Mouse (Mus musculus): Measurements from ENCODE around the gene 1700029P11Rik. TPM values are rescaled to one million over a fixed set of nuclear protein-coding genes. Genes with fewer than 3 reads are reported as not detected.
"Not testable (repeated sequence)": the region's sequence is repeated elsewhere in the genome, so short reads cannot be mapped to it uniquely, and the experiment has no call there.

1700029P11Rik gene
- total RNA-seq, 1 experiment from 2014 or later = not detected

DNA sequence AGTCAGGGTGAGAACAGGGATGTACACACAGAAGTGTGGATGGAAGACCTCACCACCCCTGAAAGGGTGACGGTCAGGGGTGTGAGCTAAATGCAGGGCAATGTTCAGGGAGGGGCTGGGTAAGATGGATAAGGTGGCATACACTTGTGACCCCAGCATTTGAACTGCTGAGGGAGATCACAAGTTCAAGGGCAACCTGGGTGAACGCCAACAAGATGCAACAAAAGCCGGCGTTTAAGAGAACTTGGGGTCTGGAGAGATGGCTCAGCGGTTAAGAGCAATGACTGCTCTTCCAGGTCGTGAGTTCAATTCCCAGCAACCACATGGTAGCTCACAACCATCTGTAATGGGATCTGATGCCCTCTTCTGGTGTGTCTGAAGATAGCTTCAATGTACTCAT lies 25.6 kb upstream of the 1700029P11Rik start:
- ATAC-seq (ENCODE audit: extremely low read depth, insufficient number of reproducible peaks, low FRiP score, poor library complexity, severe bottlenecking) = no peak

DNA sequence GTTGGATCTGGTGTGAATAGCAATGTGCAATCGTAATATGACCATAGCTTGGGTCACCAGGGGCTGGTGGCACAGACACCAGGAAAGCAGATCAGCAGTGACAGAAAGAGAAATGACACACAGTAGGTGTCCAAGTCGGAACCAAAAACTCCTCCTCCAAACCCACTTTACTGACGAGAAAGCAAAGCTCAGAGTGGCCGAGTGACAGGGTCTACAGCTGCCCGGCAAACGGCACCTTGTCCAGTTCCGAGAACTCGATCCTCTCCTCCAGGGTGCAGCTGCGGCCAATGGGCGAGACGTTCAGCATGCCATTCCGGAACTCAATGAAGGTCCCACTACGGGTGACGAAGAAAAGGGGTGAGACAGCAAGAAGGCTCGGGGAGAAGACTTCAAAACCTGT lies 24.9 kb upstream of the 1700029P11Rik start:
- ATAC-seq (ENCODE audit: extremely low read depth, insufficient number of reproducible peaks, low FRiP score, poor library complexity, severe bottlenecking) = no peak

DNA sequence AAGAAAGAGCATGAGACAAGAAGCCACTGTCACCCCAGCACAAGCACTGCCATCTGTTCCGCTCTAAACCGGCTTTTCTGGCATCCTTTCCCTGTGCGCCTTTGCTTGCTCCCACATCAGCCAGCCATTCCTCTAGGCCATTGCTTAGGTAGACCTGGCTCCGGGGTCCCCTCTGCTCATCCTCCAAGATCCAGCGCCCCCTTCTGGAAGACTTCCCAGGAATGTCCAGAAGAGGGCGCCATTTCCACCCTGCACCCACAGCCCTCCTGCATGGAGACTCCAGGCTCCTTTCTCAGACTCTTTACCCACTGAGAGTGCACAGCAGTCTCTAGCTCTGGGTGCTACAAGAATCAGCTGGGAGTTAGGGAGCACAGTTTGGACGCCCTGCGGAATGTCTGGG lies 23.9 kb upstream of the 1700029P11Rik start:
- ATAC-seq (ENCODE audit: extremely low read depth, insufficient number of reproducible peaks, low FRiP score, poor library complexity, severe bottlenecking) = no peak

DNA sequence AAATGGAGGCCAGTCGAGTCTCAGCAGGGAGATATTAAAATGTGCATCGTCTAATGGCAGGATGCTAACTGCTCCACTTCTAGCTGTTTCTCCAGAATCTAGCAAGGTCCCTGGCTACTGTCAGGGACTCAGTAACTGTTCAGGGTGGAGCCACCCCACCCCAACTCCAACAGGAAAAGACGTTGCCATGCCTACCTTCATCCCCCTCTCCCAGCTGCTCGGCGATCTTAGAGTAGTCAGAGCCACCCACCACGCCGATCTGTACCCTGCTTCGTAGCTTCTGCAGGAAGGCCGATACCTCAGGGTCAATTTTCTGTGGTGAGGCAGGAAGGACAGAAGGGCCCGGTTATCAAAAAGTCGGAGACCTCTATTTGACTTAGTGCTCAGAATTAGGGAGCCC lies 22.7 kb upstream of the 1700029P11Rik start:
- no peak for ATAC-seq (ENCODE audit: extremely low read depth, insufficient number of reproducible peaks, low FRiP score, poor library complexity, severe bottlenecking)

DNA sequence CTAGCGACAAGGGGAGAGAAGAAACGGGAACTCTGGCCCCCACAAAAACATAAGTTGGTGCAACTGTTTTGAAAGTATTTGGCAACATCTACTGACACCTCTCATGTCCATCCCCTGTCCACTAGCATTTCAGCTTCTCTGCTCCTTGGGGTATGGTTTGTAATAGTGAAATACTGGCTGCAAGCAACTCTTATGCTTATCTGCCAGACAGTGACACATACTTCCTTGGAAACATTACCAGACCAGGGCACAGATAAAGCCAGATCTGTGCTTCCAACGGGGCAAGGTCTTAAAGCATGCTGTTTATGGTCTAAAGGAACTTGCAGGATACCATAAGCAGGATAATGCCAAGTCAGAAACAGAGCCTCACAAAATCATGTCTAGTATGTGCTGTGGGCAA lies 21.4 kb upstream of the 1700029P11Rik start:
- ATAC-seq (ENCODE audit: extremely low read depth, insufficient number of reproducible peaks, low FRiP score, poor library complexity, severe bottlenecking) = no peak

DNA sequence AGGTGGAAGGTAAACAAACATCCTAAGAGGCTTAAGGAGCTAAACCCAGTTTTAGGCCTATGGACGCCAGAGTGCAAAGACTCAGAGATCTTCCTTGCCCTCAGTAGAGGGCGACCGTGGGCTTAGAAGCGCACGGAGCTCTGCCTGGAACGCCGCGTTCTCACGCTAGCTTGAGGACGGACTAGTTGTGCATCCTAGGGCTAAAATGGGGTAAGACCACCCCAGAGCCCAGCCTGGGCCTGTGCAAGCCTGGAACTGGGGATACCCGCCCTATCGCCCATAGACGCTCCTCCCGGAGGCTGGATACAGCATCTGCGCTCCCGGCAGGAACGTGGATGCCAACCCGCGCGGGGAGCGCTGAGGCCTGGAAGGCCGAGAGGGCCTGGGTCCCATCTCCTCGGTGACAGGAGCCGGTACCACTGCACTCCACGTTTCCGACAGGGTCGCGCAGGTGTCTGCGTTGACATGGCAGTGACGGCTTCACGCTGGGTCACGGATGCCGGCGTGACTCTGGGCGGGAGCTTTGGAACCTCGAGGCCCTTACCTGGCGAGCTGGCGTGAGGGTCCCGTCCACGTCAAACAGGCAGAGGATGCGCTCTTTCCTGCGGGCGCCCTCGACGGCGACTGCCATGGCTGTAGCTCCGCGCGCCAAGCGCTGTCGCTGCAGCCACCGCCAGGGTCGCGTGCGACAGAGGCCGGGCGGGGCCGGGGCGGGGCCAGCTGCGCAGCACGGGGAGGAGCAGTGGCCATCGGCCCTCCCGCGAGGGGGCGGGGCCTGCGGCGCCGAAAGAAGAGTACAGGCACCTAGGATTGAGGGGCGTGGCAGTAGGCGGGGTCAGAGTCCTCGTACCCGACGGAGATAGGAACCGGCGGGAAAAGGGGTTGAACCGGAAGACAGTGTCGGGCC lies 19.9 kb upstream of the 1700029P11Rik start, which contains the start of gene Pmm1:
Gene Pmm1 (minus strand): TSS at position 760 of the 907 bp plus-strand sequence.
- ATAC-seq (ENCODE audit: extremely low read depth, insufficient number of reproducible peaks, low FRiP score, poor library complexity, severe bottlenecking) = peak; percentile 92

DNA sequence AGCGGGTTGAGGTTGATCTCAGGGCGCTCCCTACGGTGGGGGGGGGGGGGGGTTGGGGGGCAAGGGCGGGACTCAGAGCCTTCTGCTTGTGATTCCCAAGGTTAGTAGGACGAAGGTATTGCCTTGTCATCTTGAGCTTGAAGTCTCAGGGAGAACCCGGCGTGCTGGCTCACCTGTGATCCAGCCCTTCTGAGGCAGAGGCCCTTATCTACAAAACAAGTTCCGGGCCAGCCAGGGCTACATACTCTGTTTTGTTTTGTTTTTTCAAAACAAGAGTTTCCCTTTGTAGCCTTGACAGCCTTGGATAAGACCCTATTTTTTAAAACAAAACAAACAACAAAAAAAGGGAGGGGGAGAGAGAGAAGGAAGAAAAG lies 19.3 kb upstream of the 1700029P11Rik start:
- ATAC-seq (ENCODE audit: extremely low read depth, insufficient number of reproducible peaks, low FRiP score, poor library complexity, severe bottlenecking) = no peak

DNA sequence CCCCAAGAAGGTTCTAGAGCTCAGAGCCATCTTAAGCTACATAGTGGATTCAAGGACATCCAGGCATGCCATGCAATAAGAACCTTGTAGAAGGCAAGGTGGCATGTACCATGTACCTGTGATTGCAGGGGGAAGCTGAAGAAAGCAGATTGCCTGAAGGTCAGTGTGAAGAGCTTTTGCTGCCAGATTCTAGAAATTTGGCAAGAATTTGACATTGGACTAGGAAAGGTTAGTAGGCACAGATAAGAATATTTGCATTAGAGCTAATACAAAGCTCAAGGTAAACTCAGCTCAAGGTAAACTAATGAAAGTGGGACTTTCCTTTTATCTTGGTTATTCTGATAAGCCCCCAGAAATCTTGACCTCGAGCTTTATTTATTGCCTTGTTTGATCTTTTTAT lies 16.1 kb upstream of the 1700029P11Rik start:
- no peak for ATAC-seq (ENCODE audit: extremely low read depth, insufficient number of reproducible peaks, low FRiP score, poor library complexity, severe bottlenecking)

DNA sequence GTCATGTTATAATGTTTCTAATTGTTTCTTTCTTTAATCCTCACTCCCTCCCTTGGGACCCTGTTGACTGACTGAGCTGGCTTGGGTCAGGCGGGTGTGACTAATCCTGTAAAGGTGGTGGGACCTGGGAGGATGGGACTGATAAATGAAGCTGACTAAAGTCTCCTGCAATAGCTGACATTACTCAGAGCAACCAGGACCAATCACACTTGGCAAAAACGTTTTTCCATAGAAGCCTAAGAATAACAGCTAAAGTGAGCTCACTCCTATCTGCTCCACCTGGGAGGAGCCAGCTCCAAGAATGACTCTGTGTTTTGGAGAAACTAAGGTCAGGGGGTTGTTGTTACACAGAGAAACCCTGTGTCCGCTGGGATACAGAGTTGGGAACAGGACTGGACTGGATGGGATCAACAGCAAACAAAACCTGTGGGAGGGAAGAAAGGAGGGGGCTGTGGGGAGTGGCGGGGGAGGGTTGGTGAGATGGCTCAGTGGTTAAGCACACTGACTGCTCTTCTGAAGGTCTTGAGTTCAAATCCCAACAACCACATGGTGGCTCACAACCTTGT lies 15.3 kb upstream of the 1700029P11Rik start:
- no peak for ATAC-seq (ENCODE audit: extremely low read depth, insufficient number of reproducible peaks, low FRiP score, poor library complexity, severe bottlenecking)

DNA sequence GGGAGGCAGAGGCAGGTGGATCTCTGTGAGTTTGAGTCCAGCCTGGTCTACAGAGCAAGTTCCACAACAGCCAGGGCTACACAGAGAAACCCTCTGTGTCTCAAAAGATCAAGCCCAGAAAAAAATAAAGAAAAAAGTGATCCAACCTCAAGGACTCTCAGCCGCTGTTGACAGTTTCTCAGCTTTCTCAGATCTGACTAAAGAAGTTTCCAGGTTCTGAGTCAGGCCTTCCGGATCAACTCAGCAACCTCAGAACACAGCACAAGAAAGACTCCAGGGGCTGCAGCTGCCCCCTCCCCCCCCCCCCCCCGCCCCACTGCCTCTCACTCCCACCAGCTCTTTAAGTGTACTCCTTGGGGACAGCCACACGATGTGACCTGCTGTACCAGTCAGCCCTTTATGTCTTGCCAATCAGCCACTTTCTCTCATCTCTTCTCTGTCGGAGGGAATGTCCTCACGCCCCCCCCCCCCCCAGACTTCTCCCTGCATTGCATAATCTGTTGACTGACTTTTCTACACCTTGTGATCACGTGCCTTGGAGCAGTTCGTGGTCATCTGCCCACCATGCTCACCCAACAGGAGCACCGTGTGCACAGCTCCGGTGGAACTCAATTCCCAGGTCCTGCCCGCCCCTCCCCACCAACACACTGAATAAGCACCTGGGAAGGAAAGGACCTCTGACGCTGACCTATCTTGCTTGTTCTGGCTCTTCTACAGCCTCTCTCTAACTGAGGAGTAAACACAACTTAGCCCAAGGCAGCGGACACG lies 14.1 kb upstream of the 1700029P11Rik start:
- no peak for ATAC-seq (ENCODE audit: extremely low read depth, insufficient number of reproducible peaks, low FRiP score, poor library complexity, severe bottlenecking)

DNA sequence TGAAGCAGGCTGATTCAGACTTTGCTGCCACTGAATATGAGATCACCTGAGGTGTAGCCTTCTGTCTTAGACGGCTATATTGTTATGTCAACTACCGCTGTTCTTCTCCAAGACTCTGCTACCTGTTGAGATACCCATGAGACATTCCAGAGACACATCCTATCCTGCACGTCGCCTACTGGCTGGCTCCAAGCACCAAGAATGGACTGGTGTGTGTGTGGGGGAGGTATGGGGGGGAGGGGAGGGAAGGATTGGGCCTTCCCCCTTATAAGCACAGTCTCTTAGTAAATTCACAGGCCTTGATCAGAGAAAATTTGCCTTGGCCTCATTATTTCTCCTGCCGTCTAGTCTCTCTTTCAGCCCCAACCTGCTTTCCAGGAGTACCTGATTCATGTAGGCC lies 12.5 kb upstream of the 1700029P11Rik start:
- no peak for ATAC-seq (ENCODE audit: extremely low read depth, insufficient number of reproducible peaks, low FRiP score, poor library complexity, severe bottlenecking)

DNA sequence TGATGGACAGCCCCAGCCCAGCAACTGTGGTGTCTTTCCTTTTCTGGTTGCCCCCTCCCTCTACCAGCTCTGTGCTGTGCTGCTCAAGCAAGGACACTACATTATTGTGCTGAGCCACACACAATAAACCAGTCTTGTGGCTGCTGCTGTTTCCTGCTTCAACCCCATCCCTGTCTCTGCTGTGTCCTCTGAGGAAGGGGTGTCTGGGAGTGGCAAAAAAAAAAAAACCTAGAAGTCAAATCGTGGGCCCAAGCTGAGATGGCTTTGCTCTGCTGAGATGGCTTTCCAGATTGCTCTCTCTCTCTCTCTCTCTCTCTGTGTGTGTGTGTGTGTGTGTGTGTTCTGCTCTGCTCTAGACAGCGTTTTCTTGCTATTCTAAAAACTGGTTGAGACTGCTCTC lies 11.9 kb upstream of the 1700029P11Rik start:
- no peak for ATAC-seq (ENCODE audit: extremely low read depth, insufficient number of reproducible peaks, low FRiP score, poor library complexity, severe bottlenecking)

DNA sequence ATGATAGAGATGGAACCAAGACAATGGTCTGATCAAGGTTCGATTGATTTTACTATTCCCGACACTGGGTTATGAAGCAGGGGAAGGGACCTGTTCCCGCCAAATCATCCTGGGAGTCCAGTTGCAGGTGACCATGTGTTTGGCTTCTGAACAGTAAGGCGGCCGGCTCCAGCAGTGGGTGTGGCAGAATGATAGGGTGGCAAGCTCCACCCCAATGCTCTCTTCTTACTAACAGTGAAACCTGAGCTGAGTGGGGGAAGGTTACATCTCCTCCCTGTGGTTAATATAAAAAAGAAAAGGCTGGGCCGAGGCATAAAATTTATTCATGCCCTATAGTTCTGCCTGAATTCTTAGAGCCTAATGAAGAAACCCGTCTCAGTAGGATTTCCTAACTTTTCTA lies 11.2 kb upstream of the 1700029P11Rik start:
- ATAC-seq (ENCODE audit: extremely low read depth, insufficient number of reproducible peaks, low FRiP score, poor library complexity, severe bottlenecking) = no peak

DNA sequence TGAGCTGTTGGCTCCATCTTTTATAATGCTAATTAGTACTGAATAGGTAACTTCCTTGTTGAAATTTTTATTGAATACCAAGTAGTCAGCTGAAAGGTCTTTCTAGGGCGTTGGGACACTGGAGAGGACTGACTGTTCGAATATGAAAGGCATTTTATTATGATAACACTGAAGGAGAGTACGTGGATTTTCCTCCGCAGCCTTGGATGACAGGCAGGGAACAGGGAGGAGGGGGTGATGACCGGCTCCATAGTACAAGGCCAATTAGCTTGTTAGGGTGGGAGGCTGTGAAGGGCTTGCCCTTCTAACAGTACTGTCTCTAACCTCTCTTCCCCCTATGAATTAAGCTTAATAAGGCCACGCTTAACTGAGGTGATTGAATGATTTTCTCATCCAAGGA lies 10.7 kb upstream of the 1700029P11Rik start:
- ATAC-seq (ENCODE audit: extremely low read depth, insufficient number of reproducible peaks, low FRiP score, poor library complexity, severe bottlenecking) = not testable (repeated sequence)

DNA sequence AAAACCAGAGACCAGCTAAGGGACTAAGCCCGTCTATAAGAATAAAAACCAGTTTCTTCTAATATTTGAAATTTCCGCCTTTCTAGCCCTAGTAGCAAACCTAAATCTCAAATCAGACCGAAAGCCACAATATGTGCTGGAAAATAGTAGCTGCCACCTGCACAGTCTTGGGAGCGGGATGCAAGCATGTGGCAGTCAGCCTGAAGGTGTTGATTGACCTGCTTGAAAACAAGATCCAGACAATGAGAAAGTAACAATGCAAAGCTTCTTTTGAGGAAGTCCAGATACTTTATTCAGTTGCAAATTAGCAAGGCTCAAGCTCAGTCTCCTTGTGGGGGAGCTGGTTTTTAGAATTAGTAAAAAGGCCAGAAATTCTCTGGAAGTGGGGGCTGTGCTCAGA lies 9.8 kb upstream of the 1700029P11Rik start:
- not testable (repeated sequence) for ATAC-seq (ENCODE audit: extremely low read depth, insufficient number of reproducible peaks, low FRiP score, poor library complexity, severe bottlenecking)

DNA sequence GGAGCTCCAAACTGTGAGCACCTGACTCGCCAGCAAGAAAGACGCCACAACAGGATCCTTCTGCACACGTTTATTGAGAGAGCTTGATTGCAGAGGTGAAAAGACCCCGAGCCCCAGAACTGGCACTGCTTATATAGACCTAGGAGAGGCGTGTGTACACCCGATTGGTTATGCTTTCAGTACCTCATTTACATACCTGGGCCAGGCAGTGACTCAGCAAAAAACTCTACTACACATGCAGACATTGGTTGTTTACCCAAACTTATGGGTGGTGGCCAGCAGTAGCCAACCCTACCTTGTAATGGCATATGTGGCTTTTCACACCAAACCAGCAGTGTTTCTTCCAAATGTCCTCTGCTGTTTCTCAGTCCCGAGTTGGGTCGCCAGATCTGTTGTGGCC lies 5.2 kb upstream of the 1700029P11Rik start:
- not testable (repeated sequence) for ATAC-seq (ENCODE audit: extremely low read depth, insufficient number of reproducible peaks, low FRiP score, poor library complexity, severe bottlenecking)

DNA sequence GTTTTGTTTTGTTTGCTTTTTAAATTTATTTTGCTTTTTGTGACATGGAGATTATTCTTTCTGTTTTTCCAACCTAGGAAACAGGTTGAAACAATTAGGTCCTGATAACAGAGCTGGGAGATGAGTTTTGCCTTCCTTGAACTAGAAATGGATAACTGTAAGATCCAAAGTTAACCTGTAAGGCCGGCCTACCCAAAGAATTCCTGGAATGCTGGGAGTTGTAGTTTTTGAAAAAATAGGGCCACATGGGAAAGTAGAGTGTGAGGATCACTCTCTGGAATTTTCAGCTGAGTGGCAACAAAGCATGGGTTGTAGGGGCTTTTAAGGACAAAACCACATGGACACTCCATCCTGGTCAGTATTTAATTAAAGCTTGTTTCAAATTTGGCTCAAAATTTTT lies 1.8 kb downstream of the 1700029P11Rik start:
- ATAC-seq (ENCODE audit: extremely low read depth, insufficient number of reproducible peaks, low FRiP score, poor library complexity, severe bottlenecking) = no peak

DNA sequence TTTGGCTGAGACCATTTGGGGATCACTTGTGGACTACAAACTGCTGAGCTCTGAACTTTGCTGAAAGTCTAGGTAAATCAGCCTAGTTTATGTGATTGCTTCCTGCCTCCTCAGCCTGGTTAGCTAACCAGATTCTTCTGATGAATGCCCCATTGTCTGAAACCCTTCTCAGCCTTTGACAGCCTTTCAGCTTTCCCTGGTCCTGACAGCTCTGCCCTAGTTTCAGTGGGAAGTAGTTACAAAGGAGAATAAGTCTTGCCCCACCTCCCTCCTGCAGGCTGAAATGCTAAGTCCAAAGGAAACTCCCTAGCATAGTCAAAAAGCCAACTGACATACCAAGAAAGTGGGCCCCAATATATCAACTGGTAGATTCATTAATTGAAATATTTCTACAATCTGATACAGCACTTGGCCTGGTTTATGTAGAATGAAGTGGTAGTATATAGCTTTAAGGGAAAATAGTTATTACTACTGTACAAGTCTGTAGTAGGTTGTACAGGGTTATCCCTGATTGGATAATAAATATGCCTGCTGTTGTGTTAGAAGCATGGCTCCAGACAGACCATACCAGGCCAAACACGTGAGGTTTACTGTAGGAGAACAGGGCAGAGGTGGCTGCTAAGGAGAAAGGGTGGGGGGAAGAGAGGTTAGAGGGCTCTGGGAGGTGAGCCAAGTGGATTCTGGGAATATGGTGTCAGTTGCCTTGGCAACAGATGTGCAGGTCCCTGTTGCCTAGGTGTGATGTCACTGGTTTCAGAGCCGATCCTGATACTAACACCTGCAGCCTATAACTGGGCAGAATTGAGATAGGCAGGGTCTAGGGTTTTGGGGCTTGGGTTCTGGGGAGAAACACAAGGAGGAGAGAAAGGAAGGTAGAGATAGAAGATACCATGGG lies 5.2 kb downstream of the 1700029P11Rik start:
- no peak for ATAC-seq (ENCODE audit: extremely low read depth, insufficient number of reproducible peaks, low FRiP score, poor library complexity, severe bottlenecking)

DNA sequence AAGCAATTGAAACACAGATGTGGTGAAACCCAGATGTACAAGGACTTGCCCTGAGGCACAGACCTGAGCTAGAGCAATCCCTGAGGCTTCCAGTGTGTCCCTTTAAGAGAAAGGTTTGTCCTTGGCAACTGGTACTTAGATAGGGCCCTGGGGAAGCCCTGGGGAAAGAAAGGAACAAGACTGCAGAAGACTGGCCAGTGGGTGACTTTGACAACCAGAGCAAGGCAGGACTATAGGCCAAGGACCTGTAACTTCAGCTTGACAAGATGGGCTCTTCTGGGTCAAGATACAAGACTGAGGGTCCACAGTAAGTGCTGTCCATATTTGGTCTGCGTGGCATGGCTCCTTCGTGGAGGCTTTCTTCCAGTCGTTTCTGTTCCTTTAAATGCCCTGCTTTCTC lies 7.3 kb downstream of the 1700029P11Rik start, which contains the start of gene Xrcc6:
Gene Xrcc6 (plus strand): TSS at position 190 of the 400 bp plus-strand sequence.
- no peak for ATAC-seq (ENCODE audit: extremely low read depth, insufficient number of reproducible peaks, low FRiP score, poor library complexity, severe bottlenecking)

Data from neutrophil, adult 5-6 weeks (primary cell).